Mouse (Mus musculus): Measurements from ENCODE around the gene Cmya5.

DNA sequence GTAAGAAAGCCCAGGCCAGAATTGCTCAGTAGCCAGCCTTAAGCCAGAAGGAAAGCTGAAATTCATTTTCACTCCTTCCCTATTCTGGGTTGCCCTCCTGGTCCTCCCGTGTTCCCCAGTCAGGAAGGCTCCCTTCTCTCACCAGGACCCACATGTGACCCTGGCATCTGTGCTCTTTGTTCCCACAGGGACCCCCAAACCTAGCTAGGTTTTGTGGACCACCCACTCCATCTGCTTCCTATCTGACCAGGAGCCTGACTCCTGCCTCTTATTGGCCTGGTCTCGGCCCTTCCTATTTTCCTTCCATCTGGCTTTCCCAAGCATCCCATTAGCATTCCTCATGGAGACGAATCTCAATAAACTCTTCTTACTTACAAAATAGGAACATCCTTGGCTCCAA lies 45.9 kb downstream of the Cmya5 start:
- TF ChIP-seq CTCF (IDR thresholded peaks at IDR 0.05; ENCODE audit: low read depth): no peak
- TF ChIP-seq EP300 (IDR thresholded peaks at IDR 0.05; ENCODE audit: low read depth): no peak

Measured in liver, embryonic 14.5 days (tissue).